Mouse (Mus musculus) adrenal gland, postnatal 4 days (tissue): ENCODE data around the gene H2al2b. TPM values are rescaled to one million over a fixed set of nuclear protein-coding genes. Genes with fewer than 3 reads are reported as not detected.
"Not testable (repeated sequence)": the region's sequence is repeated elsewhere in the genome, so short reads cannot be mapped to it uniquely, and the experiment has no call there.

Experiments used
- DNase-seq, 2 experiments: peaks; one replicate each; pipeline ENCODE4 v3.0.0; 2021 to 2022; ENCODE audit warnings: low spot score in 2 of 2, mixed read lengths in 2 of 2
- long read RNA-seq, 2 experiments: library from polyadenylated mRNA; stranded (forward); transcript quantifications; one replicate each; pipeline ENCODE4 v2.0.0; 2021
- total RNA-seq, 2 experiments: library from RNA; stranded (reverse); gene quantifications; 2 replicates each; pipeline ENCODE4 v1.2.3; 2021

H2al2b gene
- total RNA-seq, result not detected
- long read RNA-seq, experiment 1, result 0 reads
- long read RNA-seq, experiment 2, result 0 reads

DNA sequence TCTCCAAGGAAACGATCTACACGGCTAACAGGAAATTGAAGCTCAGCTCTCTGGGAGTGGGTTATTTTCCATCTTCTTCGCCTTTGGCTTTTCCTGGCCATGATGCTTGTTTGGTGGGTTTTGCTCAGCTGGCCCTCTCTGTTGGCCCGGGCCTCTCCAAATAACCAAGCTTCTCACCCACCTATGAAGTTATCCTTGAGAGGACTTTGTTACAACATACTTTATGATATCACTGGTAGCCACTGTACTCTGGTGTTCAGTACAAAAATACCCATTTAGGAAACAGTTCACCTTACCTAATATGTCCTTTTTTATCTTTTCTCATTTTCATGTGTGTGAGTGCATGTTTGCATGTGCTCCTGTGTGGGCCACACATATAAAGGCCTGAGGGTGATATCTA is at the start of gene H2al2b:
TSS of gene H2al2b (minus strand) at position 101 of the 400 bp plus-strand sequence.
- not testable (repeated sequence) for DNase-seq

Other genes with a start within 250 kb of the H2al2b start
- not detected for gene H2al2c, start 121.6 kb downstream of the H2al2b start, total RNA-seq
- gene Sry, start 57.0 kb downstream of the H2al2b start, total RNA-seq, result not detected
- not detected for gene Gm4064, start 75.5 kb upstream of the H2al2b start, total RNA-seq
- not detected for gene Rbmy, start 110.0 kb upstream of the H2al2b start, total RNA-seq
- not detected for gene Gm10256, start 110.0 kb upstream of the H2al2b start, total RNA-seq
- gene Gm10352, start 180.3 kb upstream of the H2al2b start, total RNA-seq, result not detected
- gene Gm29289, start 211.9 kb upstream of the H2al2b start, total RNA-seq, result not detected